Mouse (Mus musculus): Measurements from ENCODE around the gene Selenok.

Gene Selenok

GRCm38 (mm10) chr14:29968075-29968821 lies at the start of gene Selenok:
Gene Selenok (plus strand): TSS chr14:29968308.
- DNase-seq, result peak; percentile 98

GRCm38 (mm10) chr14:29928966-29929365 lies 39.1 kb upstream of the Selenok start:
- no peak for DNase-seq

- DNase-seq, result no peak
These were observed 32.6 kb upstream of the Selenok start for GRCm38 (mm10) chr14:29935516-29935915.

- DNase-seq, result peak; percentile 17
These were observed 30.6 kb upstream of the Selenok start for GRCm38 (mm10) chr14:29937466-29937865.

- DNase-seq, result no peak
These were observed 28.4 kb upstream of the Selenok start for GRCm38 (mm10) chr14:29939600-29940312.

- no peak for DNase-seq
These were observed 27.7 kb upstream of the Selenok start for GRCm38 (mm10) chr14:29940313-29940812.

- peak; percentile 56 for DNase-seq
These were observed 27.2 kb upstream of the Selenok start for GRCm38 (mm10) chr14:29940877-29941276.

GRCm38 (mm10) chr14:29946761-29947309 lies 21.3 kb upstream of the Selenok start:
- DNase-seq, result no peak

GRCm38 (mm10) chr14:29950805-29951204 lies 17.3 kb upstream of the Selenok start:
- DNase-seq, result no peak

- no peak for DNase-seq
These were observed 10.7 kb upstream of the Selenok start for GRCm38 (mm10) chr14:29957393-29957792.

- no peak for DNase-seq
These were observed 497 bp upstream of the Selenok start for GRCm38 (mm10) chr14:29967611-29968010.

GRCm38 (mm10) chr14:29971446-29971845 lies 3.3 kb downstream of the Selenok start:
- no peak for DNase-seq

- no peak for DNase-seq
These were observed 3.9 kb downstream of the Selenok start for GRCm38 (mm10) chr14:29971993-29972392.

- no peak for DNase-seq
These were observed 8.8 kb downstream of the Selenok start for GRCm38 (mm10) chr14:29976927-29977326.

GRCm38 (mm10) chr14:29978254-29979204 lies 10.4 kb downstream of the Selenok start, which contains the start of gene Actr8:
Gene Actr8 (plus strand): TSS chr14:29978337.
- peak; percentile 95 for DNase-seq

GRCm38 (mm10) chr14:29980447-29981205 lies 12.5 kb downstream of the Selenok start:
- peak; percentile 32 for DNase-seq

GRCm38 (mm10) chr14:29986096-29986495 lies 18.0 kb downstream of the Selenok start:
- DNase-seq, result no peak

GRCm38 (mm10) chr14:29987276-29987675 lies 19.2 kb downstream of the Selenok start:
- DNase-seq, result no peak

- DNase-seq, result peak; percentile 23
These were observed 19.6 kb downstream of the Selenok start for GRCm38 (mm10) chr14:29987739-29988138.

GRCm38 (mm10) chr14:29988337-29988736 lies 20.2 kb downstream of the Selenok start:
- no peak for DNase-seq

GRCm38 (mm10) chr14:29994976-29995375 lies 26.9 kb downstream of the Selenok start:
- DNase-seq, result no peak

All from kidney, postnatal 14 days (tissue).